Mouse (Mus musculus): Measurements from ENCODE around the gene Mdk. TPM values are rescaled to one million over a fixed set of nuclear protein-coding genes. Genes with fewer than 3 reads are reported as not detected.

Gene Mdk
- polyA plus RNA-seq, 1 experiment from 2014 or later: 654 TPM

DNA sequence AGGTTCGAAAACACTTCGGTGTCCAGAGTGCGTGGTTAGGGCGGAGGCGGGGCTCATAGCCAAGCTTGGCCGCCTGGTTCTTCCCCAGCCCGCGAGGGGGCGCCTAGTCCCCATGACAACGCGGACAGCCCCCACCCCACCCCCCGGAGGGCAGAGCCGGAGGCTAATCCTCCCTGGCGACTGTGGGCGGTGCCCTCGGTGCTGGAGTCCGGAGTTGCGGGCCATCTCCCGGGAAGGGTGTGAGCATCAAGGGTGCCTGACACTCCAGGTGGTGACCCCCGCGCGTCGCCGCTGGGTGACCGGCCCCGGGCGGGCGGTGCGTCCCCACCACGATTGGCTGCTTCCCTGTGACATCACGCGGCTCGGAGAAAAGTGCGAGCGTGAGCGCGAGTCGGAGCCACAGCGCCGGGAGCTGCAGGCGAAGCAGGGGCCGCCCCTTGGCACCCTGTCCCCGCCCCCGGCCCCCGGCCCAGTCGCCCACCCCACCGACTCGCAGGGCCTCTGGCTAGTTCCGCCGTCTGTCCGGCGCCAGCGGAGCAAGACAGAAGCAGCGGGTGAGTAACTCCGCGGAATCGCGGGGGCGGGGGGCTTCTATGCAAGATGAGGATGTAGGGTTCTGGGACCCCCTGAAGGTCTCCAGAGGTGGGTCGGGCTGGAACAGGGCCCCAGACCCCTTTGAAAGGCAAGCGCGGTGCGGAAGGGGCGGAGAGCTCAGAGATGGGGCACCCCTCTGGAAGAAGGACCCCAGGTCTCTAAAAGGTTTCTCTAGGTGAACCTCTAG, 10.1 kb downstream of the Mdk start:
- Histone ChIP-seq H3K36me3 (peaks cover 25% of the 10 kb centered on the region), H3K4me1 (peaks cover 31% of the 10 kb centered on the region), H3K4me3 (peak overlapping the region; percentile 59), H3K9me3 (no peaks in the 10 kb centered on the region), H3K9ac (peak overlapping the region; percentile 41; the same call in 1 of the 2 replicates), H3K27ac (replicated peaks) (no peak overlapping the region), H3K4me2 (peak overlapping the region; percentile 88), H3K27me3 (replicated peaks) (peaks cover 71% of the 10 kb centered on the region)
- peak; percentile 48; the same call in 1 of the 2 replicates for ATAC-seq (ENCODE audit: extremely low read depth, insufficient number of reproducible peaks, low FRiP score, low TSS enrichment)
- WGBS: under 1% methylated on average over 64 of the region's 64 CpGs

DNA sequence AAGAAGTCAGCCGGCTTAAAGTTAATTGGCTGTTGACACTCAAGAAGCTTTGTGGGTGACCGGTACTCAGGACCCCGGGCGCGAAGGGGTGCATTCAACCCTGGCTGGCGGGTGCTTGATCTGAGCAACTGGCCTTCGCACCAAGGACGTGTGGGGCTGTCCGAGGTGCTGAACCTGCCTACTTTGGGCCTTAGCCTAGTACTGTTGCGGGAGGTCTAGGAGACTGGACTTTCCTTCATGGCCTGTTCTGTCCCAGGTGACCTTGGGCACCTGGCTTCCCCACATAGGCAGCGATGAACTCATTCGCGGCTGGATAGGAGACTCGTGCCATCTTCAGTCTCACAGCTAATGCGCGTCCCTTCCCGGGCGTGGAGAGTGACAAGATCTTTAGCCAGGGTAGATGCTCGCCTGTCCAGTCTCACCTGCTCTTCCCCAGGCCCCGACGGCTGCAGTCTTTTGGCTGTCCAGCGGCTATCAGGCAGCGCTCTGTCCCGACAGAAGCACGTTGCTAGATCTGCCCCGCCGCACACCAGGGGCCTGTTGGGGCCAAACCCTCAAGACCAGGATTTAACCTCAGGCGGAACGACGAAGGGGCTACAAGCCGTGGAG, 10.8 kb downstream of the Mdk start:
- 4% methylated on average over 31 of the region's 31 CpGs for WGBS
- Histone ChIP-seq H3K9me3 (no peaks in the 10 kb centered on the region), H3K4me1 (peaks cover 31% of the 10 kb centered on the region), H3K4me3 (peak overlapping the region; percentile 59), H3K27ac (replicated peaks) (no peak overlapping the region), H3K9ac (no peak overlapping the region), H3K36me3 (peaks cover 32% of the 10 kb centered on the region), H3K27me3 (replicated peaks) (peaks cover 67% of the 10 kb centered on the region), H3K4me2 (peak overlapping the region; percentile 88)
- no peak for ATAC-seq (ENCODE audit: extremely low read depth, insufficient number of reproducible peaks, low FRiP score, low TSS enrichment)

DNA sequence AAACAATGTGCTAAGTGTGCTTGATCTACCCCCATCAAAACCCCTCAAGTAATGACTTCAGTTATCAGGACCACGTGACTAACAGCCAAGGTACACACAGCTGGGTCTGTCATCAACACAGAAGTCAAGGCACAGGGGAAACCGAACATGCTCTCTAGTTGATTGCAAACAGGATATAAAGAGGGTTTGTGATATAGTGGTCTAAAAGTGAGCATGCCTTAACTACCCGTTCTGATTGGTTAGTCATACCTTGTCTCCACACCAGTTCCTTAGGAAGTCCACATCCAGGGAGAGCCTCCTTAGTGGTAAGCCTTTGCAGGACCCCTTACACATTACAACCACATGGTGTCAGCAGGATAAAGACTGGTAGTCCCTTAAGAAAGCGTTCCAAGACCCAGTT, 12.0 kb downstream of the Mdk start:
- WGBS: 54% methylated on average over 4 of the region's 4 CpGs
- no peak overlapping the region for H3K27ac ChIP-seq (replicated peaks)
- H3K9ac ChIP-seq: no peak overlapping the region
- H3K27me3 ChIP-seq (replicated peaks): peaks cover 56% of the 10 kb centered on the region
- no peak for ATAC-seq (ENCODE audit: extremely low read depth, insufficient number of reproducible peaks, low FRiP score, low TSS enrichment)
- H3K9me3 ChIP-seq: no peaks in the 10 kb centered on the region
- H3K4me3 ChIP-seq: no peak overlapping the region
- H3K4me2 ChIP-seq: no peak overlapping the region
- H3K36me3 ChIP-seq: peaks cover 38% of the 10 kb centered on the region
- peaks cover 31% of the 10 kb centered on the region for H3K4me1 ChIP-seq

- ATAC-seq (ENCODE audit: extremely low read depth, insufficient number of reproducible peaks, low FRiP score, low TSS enrichment): no peak
- H3K9ac ChIP-seq: no peak overlapping the region
- peaks cover 27% of the 10 kb centered on the region for H3K27me3 ChIP-seq (replicated peaks)
- H3K27ac ChIP-seq (replicated peaks): no peak overlapping the region
- H3K4me3 ChIP-seq: no peak overlapping the region
- H3K4me1 ChIP-seq: peaks cover 13% of the 10 kb centered on the region
- no peak overlapping the region for H3K4me2 ChIP-seq
- no peaks in the 10 kb centered on the region for H3K9me3 ChIP-seq
- H3K36me3 ChIP-seq: peaks cover 68% of the 10 kb centered on the region
- WGBS: 94% methylated on average over 7 of the region's 7 CpGs
These were observed 15.0 kb downstream of the Mdk start for GRCm38 (mm10) chr2:91917096-91917495.

GRCm38 (mm10) chr2:91916346-91916977, 15.6 kb downstream of the Mdk start:
- H3K36me3 ChIP-seq: peaks cover 74% of the 10 kb centered on the region
- peaks cover 6% of the 10 kb centered on the region for H3K4me1 ChIP-seq
- no peak overlapping the region for H3K9ac ChIP-seq
- 64% methylated on average over 7 of the region's 7 CpGs for WGBS
- H3K4me3 ChIP-seq: no peak overlapping the region
- H3K27me3 ChIP-seq (replicated peaks): peaks cover 21% of the 10 kb centered on the region
- no peaks in the 10 kb centered on the region for H3K9me3 ChIP-seq
- ATAC-seq (ENCODE audit: extremely low read depth, insufficient number of reproducible peaks, low FRiP score, low TSS enrichment): no peak
- H3K4me2 ChIP-seq: no peak overlapping the region
- H3K27ac ChIP-seq (replicated peaks): no peak overlapping the region

DNA sequence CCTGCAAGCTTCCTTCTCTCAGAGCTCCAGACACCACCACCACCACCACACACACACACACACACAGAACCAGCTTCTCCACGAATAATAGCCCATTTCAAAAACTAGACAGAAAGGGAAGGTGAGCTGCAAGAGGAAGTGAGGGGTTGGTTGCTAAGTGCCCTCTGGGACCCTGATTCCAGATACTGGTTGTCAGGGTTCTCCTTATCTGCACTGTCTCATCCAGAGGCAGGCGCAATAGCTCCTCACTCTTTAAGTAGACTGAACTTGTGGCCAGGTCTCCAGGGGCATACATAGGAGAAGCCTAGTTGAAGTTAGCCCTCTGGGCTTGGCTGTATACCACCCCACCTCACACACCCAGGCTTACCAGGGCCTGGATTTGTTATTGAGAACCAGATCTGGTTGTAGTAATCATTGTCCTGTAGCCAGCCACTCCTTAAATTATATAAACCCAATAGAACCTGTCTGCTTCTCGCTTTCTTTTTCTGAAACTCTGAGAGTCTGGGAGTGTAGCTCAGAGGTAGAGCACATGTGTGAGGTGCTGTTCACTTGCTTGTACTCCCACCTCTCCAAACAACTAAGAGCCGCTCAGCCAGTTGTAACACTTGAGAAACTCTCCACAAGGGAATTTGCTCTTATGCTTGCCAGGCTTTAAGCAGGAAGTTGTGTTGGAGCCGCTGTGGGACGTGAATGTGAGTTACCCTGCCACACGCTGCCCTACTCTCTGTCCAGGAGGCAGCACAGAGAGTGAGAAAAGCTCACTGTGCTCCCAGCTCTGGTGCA, 18.6 kb downstream of the Mdk start:
- Histone ChIP-seq H3K27me3 (replicated peaks) (no peaks in the 10 kb centered on the region), H3K4me3 (no peak overlapping the region), H3K36me3 (peaks cover 93% of the 10 kb centered on the region), H3K4me2 (no peak overlapping the region), H3K9me3 (no peaks in the 10 kb centered on the region), H3K4me1 (no peaks in the 10 kb centered on the region), H3K9ac (no peak overlapping the region), H3K27ac (replicated peaks) (no peak overlapping the region)
- WGBS: 70% methylated on average over 7 of the region's 7 CpGs
- ATAC-seq (ENCODE audit: extremely low read depth, insufficient number of reproducible peaks, low FRiP score, low TSS enrichment): no peak

DNA sequence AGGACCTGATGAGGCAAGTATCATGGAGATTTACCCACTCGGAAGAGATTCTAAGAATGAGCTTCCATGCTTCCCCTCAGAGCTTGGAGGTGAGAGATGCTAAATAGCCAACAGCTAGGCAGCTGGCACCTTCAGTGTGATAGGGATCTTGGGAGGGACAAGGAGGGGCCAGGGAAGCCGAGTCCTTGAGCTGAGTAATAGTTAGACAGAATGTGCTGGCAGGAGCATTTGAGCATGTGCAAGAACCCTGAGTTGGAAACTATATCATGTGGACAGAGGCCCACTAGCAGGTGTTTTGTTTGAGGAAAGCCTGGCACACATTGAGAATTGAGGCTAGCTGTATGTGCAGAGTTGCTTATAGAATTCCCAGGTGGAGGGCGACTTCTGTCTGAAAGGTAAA, 19.5 kb downstream of the Mdk start:
- Histone ChIP-seq H3K9me3 (no peaks in the 10 kb centered on the region), H3K9ac (no peak overlapping the region), H3K27ac (replicated peaks) (no peak overlapping the region), H3K4me3 (no peak overlapping the region), H3K36me3 (peaks cover 90% of the 10 kb centered on the region), H3K4me2 (no peak overlapping the region), H3K4me1 (no peaks in the 10 kb centered on the region), H3K27me3 (replicated peaks) (no peaks in the 10 kb centered on the region)
- WGBS: 56% methylated on average over 3 of the region's 3 CpGs
- no peak for ATAC-seq (ENCODE audit: extremely low read depth, insufficient number of reproducible peaks, low FRiP score, low TSS enrichment)

GRCm38 (mm10) chr2:91906141-91906540, 26.0 kb downstream of the Mdk start:
- no peak overlapping the region for H3K27ac ChIP-seq (replicated peaks)
- no peaks in the 10 kb centered on the region for H3K9me3 ChIP-seq
- H3K27me3 ChIP-seq (replicated peaks): no peaks in the 10 kb centered on the region
- H3K4me2 ChIP-seq: no peak overlapping the region
- WGBS: 82% methylated on average over 2 of the region's 2 CpGs
- peaks cover 49% of the 10 kb centered on the region for H3K36me3 ChIP-seq
- H3K4me1 ChIP-seq: 0 out of 2 replicates have a peak, but pooled peaks cover 4% of the 10 kb centered on the region
- H3K9ac ChIP-seq: no peak overlapping the region
- no peak overlapping the region for H3K4me3 ChIP-seq
- ATAC-seq (ENCODE audit: extremely low read depth, insufficient number of reproducible peaks, low FRiP score, low TSS enrichment): no peak

DNA sequence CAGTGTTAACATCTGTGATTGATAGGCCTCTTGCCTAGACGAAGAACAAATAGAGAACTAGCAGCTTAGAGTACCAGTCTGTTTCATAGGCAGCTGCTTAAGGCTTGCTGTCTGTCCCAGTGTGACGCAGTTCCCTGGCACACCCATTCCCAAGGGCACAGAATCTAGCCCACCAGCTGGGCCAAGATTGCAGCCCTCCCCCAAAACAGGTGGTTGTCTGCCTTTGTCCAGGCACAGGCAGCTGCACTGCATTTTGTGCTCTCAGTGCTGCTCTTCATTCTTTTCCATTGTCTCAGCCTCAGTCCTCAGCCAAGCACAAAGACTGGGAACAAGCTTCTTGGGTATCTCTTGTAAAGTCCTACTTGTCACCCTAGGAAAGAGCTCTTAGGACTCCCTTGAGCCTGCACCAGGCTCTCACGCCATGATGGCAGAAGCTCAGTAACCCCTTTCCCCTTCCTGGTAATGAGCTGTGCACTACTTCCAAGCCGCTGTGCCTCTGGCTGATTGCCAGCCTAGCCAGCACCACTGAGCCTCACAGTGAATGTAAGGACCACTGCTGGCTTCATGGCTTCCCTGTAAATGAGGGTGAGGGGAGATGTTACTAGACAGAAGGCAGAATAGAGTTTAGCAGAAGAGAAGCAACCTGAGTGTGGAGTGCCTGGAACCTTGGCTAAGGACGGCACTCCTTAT, 27.3 kb downstream of the Mdk start:
- H3K36me3 ChIP-seq: peaks cover 44% of the 10 kb centered on the region
- H3K27ac ChIP-seq (replicated peaks): no peak overlapping the region
- no peak overlapping the region for H3K4me2 ChIP-seq
- 76% methylated on average over 5 of the region's 5 CpGs for WGBS
- ATAC-seq (ENCODE audit: extremely low read depth, insufficient number of reproducible peaks, low FRiP score, low TSS enrichment): no peak
- 0 out of 2 replicates have a peak, but pooled peaks cover 4% of the 10 kb centered on the region for H3K4me1 ChIP-seq
- H3K27me3 ChIP-seq (replicated peaks): no peaks in the 10 kb centered on the region
- no peaks in the 10 kb centered on the region for H3K9me3 ChIP-seq
- no peak overlapping the region for H3K4me3 ChIP-seq
- no peak overlapping the region for H3K9ac ChIP-seq

- H3K27me3 ChIP-seq (replicated peaks): no peaks in the 10 kb centered on the region
- H3K27ac ChIP-seq (replicated peaks): no peak overlapping the region
- no peaks in the 10 kb centered on the region for H3K9me3 ChIP-seq
- H3K4me1 ChIP-seq: 0 out of 2 replicates have a peak, but pooled peaks cover 4% of the 10 kb centered on the region
- peaks cover 31% of the 10 kb centered on the region for H3K36me3 ChIP-seq
- WGBS: 82% methylated on average over 3 of the region's 3 CpGs
- no peak overlapping the region for H3K4me2 ChIP-seq
- H3K4me3 ChIP-seq: no peak overlapping the region
- no peak for ATAC-seq (ENCODE audit: extremely low read depth, insufficient number of reproducible peaks, low FRiP score, low TSS enrichment)
- H3K9ac ChIP-seq: no peak overlapping the region
These were observed 28.7 kb downstream of the Mdk start for GRCm38 (mm10) chr2:91903171-91903925.
